Mouse (Mus musculus) G1E (cell line): ENCODE data around the gene Gins3. TPM values are rescaled to one million over a fixed set of nuclear protein-coding genes. Genes with fewer than 3 reads are reported as not detected.

ENCODE experiments used
- ATAC-seq: 2 replicates; pipeline ENCODE4 v1.8.0; 2016; ENCODE audit warnings: mild to moderate bottlenecking; ENCODE audit not compliant: insufficient number of reproducible peaks, poor library complexity, low FRiP score, severe bottlenecking; ENCODE audit errors: extremely low read depth
- DNase-seq: peaks from one replicate; pipeline ENCODE4 v3.0.0; 2012; ENCODE audit warnings: low spot score
- H3K27me3 ChIP-seq: 2 replicates; pipeline ENCODE4 v1.6.1; 2012; ENCODE audit warnings: mild to moderate bottlenecking, low read length, inconsistent platforms; ENCODE audit not compliant: insufficient read depth
- H3K36me3 ChIP-seq: replicated peaks from 2 replicates; pipeline ENCODE3; 2012; ENCODE audit warnings: mild to moderate bottlenecking, inconsistent platforms
- H3K4me1 ChIP-seq: 2 replicates; pipeline ENCODE4 v1.6.1; 2012; ENCODE audit warnings: low read depth, low read length, inconsistent platforms, mixed read lengths; ENCODE audit not compliant: insufficient read depth
- H3K4me3 ChIP-seq: 2 replicates; pipeline ENCODE4 v1.5.1; 2012; ENCODE audit warnings: low read depth, mild to moderate bottlenecking, inconsistent platforms, low read length, moderate library complexity, mixed read lengths
- H3K9me3 ChIP-seq: replicated peaks from 2 replicates; pipeline ENCODE4 v1.6.1; 2012; ENCODE audit warnings: inconsistent platforms
- CTCF ChIP-seq: IDR thresholded peaks from 2 replicates; pipeline ENCODE4 v1.5.1; 2012; ENCODE audit warnings: low read depth, low read length, inconsistent platforms, mixed read lengths
- GATA1 ChIP-seq: IDR thresholded peaks from 2 replicates; pipeline ENCODE4 v1.6.1; 2012; ENCODE audit warnings: borderline replicate concordance, low read length, inconsistent platforms, mixed read lengths
- GATA2 ChIP-seq: IDR thresholded peaks from 2 replicates; pipeline ENCODE4 v1.6.1; 2012; ENCODE audit warnings: low read depth, low read length, inconsistent platforms, borderline replicate concordance
- POLR2AphosphoS5 ChIP-seq: IDR thresholded peaks from 2 replicates; pipeline ENCODE4 v1.6.1; 2012; ENCODE audit warnings: low read depth, low read length, inconsistent platforms; ENCODE audit not compliant: insufficient replicate concordance
- TAL1 ChIP-seq: conservative IDR thresholded peaks from 2 replicates; pipeline ENCODE4 v1.6.1; 2012; ENCODE audit warnings: low read depth, low read length, inconsistent platforms, mixed read lengths
- polyA plus RNA-seq: library from polyadenylated mRNA; stranded (reverse); fragments of >175 nt; gene quantifications from 2 replicates; pipeline ENCODE4 v1.2.3, GENCODE M21; 2012
- total RNA-seq, 2 experiments: library from RNA; stranded (forward) in 1 of 2; stranded (reverse) in 1 of 2; fragments of 200-1000 nt in 1 of 2; fragments of >200 nt in 1 of 2; fragmentation: Nextera tagmentation in 1 of 2; gene quantifications; 2 replicates each; pipeline ENCODE4 v1.2.3; 2014 to 2017

Gene Gins3
- total and polyA plus RNA-seq, 3 experiments: 9.2 to 32.6 (median 32.5) TPM

DNA sequence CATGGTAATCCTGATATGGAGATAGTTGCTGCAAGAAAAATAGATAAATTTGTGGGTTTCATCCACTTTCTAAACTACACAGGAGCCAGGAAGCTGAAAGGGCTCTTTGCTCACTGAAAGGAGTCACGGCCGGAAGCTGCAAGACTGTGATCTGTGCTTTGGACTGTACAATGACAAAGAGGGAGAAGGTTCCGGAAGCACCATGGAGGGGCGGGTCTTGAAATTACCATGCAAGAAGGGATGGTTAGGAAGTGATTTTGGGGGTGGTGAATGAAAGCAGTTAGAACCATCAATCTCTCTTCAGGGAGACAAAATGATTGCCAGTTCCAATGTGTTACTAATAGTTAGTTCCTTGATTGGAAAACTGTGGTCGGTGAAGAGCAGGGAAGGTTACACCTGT is 23.8 kb upstream of the Gins3 start:
- Histone ChIP-seq H3K4me3 (no peak overlapping the region), H3K9me3 (no peaks in the 10 kb centered on the region), H3K4me1 (peaks cover 9% of the 10 kb centered on the region), H3K36me3 (no peaks in the 10 kb centered on the region), H3K27me3 (peaks cover 25% of the 10 kb centered on the region)
- no peak for ATAC-seq
- TF ChIP-seq POLR2AphosphoS5 (no peak), GATA1 (no peak), TAL1 (no peak), GATA2 (no peak), CTCF (no peak)
- DNase-seq: no peak

DNA sequence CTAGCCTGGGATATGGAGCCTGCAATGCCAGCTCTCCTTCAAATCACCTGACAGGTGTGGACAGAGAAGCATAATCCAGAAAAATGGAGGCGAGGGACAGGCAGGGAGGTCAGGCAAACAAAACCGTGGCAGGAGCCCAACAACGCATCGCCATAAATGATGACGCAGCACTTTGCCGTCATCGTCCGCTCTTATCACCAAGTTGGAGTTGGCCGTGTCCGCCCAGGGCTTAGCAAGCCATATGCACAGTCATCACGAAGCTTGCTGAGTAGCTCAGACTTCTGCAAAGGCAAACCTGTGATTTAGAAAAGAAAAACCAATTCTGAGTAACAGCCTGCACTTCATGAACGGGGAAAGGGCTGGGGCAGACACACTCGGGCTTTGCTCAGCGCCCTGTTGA is 22.5 kb upstream of the Gins3 start:
- Histone ChIP-seq H3K9me3 (no peaks in the 10 kb centered on the region), H3K27me3 (peaks cover 31% of the 10 kb centered on the region), H3K36me3 (no peaks in the 10 kb centered on the region), H3K4me3 (peak overlapping the region; percentile 25; the same call in 1 of the 2 replicates), H3K4me1 (peaks cover 8% of the 10 kb centered on the region)
- DNase-seq (no peak), ATAC-seq (peak; percentile 63)
- TF ChIP-seq POLR2AphosphoS5: no peak
- TF ChIP-seq TAL1: no peak
- TF ChIP-seq CTCF: no peak
- TF ChIP-seq GATA2: no peak

DNA sequence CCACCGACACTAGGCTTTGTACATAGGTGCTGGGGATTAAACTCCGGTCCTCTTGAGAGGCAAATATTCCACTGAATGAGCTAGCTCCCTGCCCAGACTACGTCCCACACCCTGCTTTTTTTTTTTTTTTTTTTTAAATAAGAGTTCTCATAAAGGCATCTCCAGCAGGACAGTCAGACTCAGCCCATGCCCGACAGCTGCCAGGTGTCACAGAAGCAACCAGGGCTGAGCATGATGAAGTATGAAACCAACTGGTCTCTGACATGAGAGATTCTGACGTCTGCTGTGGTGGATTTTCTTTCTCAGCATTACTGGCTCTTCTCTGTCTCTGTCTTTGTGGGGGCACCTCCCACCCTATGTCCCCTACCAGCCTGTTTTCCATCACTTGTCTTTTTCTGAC is 21.5 kb upstream of the Gins3 start:
- ATAC-seq (no peak), DNase-seq (no peak)
- peaks cover 36% of the 10 kb centered on the region for H3K27me3 ChIP-seq
- no peak overlapping the region for H3K4me3 ChIP-seq
- no peaks in the 10 kb centered on the region for H3K9me3 ChIP-seq
- peaks cover 8% of the 10 kb centered on the region for H3K4me1 ChIP-seq
- H3K36me3 ChIP-seq: no peaks in the 10 kb centered on the region
- TF ChIP-seq CTCF: no peak
- TF ChIP-seq GATA1: no peak
- TF ChIP-seq POLR2AphosphoS5: no peak
- no peak for TF ChIP-seq TAL1
- no peak for TF ChIP-seq GATA2

GRCm38 (mm10) chr8:95616383-95616782 is 16.9 kb upstream of the Gins3 start:
- Histone ChIP-seq H3K9me3 (no peaks in the 10 kb centered on the region), H3K27me3 (peaks cover 46% of the 10 kb centered on the region), H3K4me3 (no peak overlapping the region), H3K4me1 (no peaks in the 10 kb centered on the region), H3K36me3 (no peaks in the 10 kb centered on the region)
- TF ChIP-seq GATA1 (no peak), GATA2 (no peak), POLR2AphosphoS5 (no peak)
- DNase-seq (no peak), ATAC-seq (no peak)

GRCm38 (mm10) chr8:95620046-95620445 is 13.2 kb upstream of the Gins3 start:
- TF ChIP-seq GATA1 (no peak), CTCF (no peak), TAL1 (no peak), POLR2AphosphoS5 (no peak), GATA2 (no peak)
- Histone ChIP-seq H3K9me3 (no peaks in the 10 kb centered on the region), H3K36me3 (no peaks in the 10 kb centered on the region), H3K27me3 (peaks cover 51% of the 10 kb centered on the region), H3K4me1 (no peaks in the 10 kb centered on the region), H3K4me3 (no peak overlapping the region)
- ATAC-seq (no peak), DNase-seq (no peak)

DNA sequence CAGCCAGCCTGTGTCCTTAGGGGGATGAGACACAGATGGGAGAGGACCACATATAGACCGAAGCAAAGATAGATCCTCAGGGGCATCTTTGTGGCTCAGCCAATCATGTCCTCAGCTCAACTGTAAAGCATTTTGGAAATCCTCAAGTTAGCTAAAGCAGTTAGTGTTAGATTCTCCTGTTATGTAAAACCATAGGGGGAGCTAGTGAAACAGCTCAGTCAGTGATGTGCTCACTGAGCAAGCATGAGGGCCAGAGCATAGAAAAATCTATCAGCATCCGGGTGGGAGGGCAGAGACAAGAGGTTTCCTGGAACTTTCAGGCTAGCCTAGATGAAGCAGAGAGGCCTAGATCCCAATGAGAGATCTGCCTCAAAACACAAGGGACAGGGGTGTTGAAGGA is 8.4 kb upstream of the Gins3 start:
- H3K36me3 ChIP-seq: no peaks in the 10 kb centered on the region
- peaks cover 2% of the 10 kb centered on the region; the same call in 1 of the 2 replicates for H3K4me1 ChIP-seq
- no peak for ATAC-seq
- no peak overlapping the region for H3K4me3 ChIP-seq
- DNase-seq: no peak
- no peaks in the 10 kb centered on the region for H3K9me3 ChIP-seq
- H3K27me3 ChIP-seq: peaks cover 57% of the 10 kb centered on the region
- TF ChIP-seq GATA2: no peak
- no peak for TF ChIP-seq CTCF
- no peak for TF ChIP-seq POLR2AphosphoS5
- TF ChIP-seq GATA1: no peak
- TF ChIP-seq TAL1: no peak
